Comparison of ENCODE assay signal across 8 mouse cellular contexts in genomic region chr17:72919641-72920040, GRCm38 (mm10). TPM values are rescaled to one million over a fixed set of nuclear protein-coding genes. Genes with fewer than 3 reads are reported as not detected.
DNase-seq lines count a peak whose midpoint lies in the region; ATAC-seq and TF ChIP-seq lines count a peak whose summit lies in the region.

No protein-coding gene starts in this region.

- H3K9ac ChIP-seq in heart, adult 2 months (ENCODE audit: low read depth, low read length): peak overlapping the region; percentile 95
- peak overlapping the region; percentile 70; the same call in 1 of the 2 replicates for H3K9ac ChIP-seq in liver, embryonic 11.5 days (ENCODE audit: low read depth, low read length)
- peak overlapping the region; percentile 76 for H3K9ac ChIP-seq in stomach, postnatal 0 days (ENCODE audit: low read length)

- TF ChIP-seq EP300 in heart, adult 2 months (IDR thresholded peaks at IDR 0.05; ENCODE audit: insufficient read depth, low read depth, low read length): no peak
- no peak for TF ChIP-seq EP300 in stomach, postnatal 0 days (optimal IDR thresholded peaks at IDR 0.05)

- DNase-seq in heart, adult 2 months: peak in 1 of 2 experiments; percentile 15
- no peak for DNase-seq in heart, adult 11 months
- no peak for DNase-seq in testis, postnatal 14 days (ENCODE audit: low spot score)
- DNase-seq in liver, embryonic 11.5 days (ENCODE audit: low spot score): no peak
- no peak for DNase-seq in stomach, postnatal 0 days (ENCODE audit: low spot score)
- DNase-seq in adrenal gland, adult 8-10 months: no peak

- peak overlapping the region; percentile 98 for H3K27ac ChIP-seq in heart, adult 2 months
- H3K27ac ChIP-seq in testis, adult 2 months (ENCODE audit: control insufficient read depth, insufficient read depth, low read depth, low read length): no peak overlapping the region
- H3K27ac ChIP-seq in liver, embryonic 11.5 days (ENCODE audit: low read depth, low read length): no peak overlapping the region
- peak overlapping the region; percentile 83; the same call in 1 of the 2 replicates for H3K27ac ChIP-seq in stomach, postnatal 0 days (replicated peaks)

- H3K4me1 ChIP-seq in heart, adult 2 months (ENCODE audit: control insufficient read depth, insufficient read depth, low read length): peaks cover 9% of the 10 kb centered on the region
- peaks cover 17% of the 10 kb centered on the region for H3K4me1 ChIP-seq in testis, adult 2 months (ENCODE audit: control insufficient read depth, insufficient read depth, low read length)
- no peaks in the 10 kb centered on the region; the same call in 1 of the 2 replicates for H3K4me1 ChIP-seq in liver, embryonic 11.5 days (replicated peaks; ENCODE audit: control insufficient read depth, insufficient read depth, low read length)
- peaks cover 4% of the 10 kb centered on the region; the same call in 1 of the 2 replicates for H3K4me1 ChIP-seq in stomach, postnatal 0 days (replicated peaks; ENCODE audit: control insufficient read depth, insufficient read depth)

- no peak for TF ChIP-seq CTCF in heart, adult 2 months (IDR thresholded peaks at IDR 0.05)
- no peak for TF ChIP-seq CTCF in testis, adult 2 months (IDR thresholded peaks at IDR 0.05; ENCODE audit: control insufficient read depth, insufficient read depth, insufficient replicate concordance, low read depth, low read length)
- no peak for TF ChIP-seq CTCF in stomach, postnatal 0 days (IDR thresholded peaks at IDR 0.05; ENCODE audit: low read depth)

- peaks cover 29% of the 10 kb centered on the region for H3K36me3 ChIP-seq in heart, adult 2 months (ENCODE audit: control insufficient read depth, insufficient read depth, low read length)
- no peaks in the 10 kb centered on the region for H3K36me3 ChIP-seq in testis, adult 2 months (ENCODE audit: control insufficient read depth, insufficient read depth, low read length)
- H3K36me3 ChIP-seq in liver, embryonic 11.5 days (ENCODE audit: control insufficient read depth, insufficient read depth, low read length): no peaks in the 10 kb centered on the region
- peaks cover 8% of the 10 kb centered on the region for H3K36me3 ChIP-seq in stomach, postnatal 0 days (ENCODE audit: control insufficient read depth, insufficient read depth, low read length)

- no peak for ATAC-seq in liver, embryonic 11.5 days (replicated peaks; ENCODE audit: low FRiP score)
- no peak for ATAC-seq in stomach, postnatal 0 days (ENCODE audit: low FRiP score, low TSS enrichment)
- ATAC-seq in megakaryocyte progenitor cell, adult 5-6 weeks (replicated peaks; ENCODE audit: poor library complexity): no peak

- no peak; the same call in 1 of the 2 replicates for TF ChIP-seq POLR2A in heart, adult 2 months (IDR thresholded peaks at IDR 0.05; ENCODE audit: insufficient read depth, low read depth, low read length)
- TF ChIP-seq POLR2A in testis, adult 2 months (IDR thresholded peaks at IDR 0.05; ENCODE audit: control insufficient read depth, low read depth, low read length): no peak

- peaks cover 3% of the 10 kb centered on the region; the same call in 1 of the 2 replicates for H3K79me2 ChIP-seq in heart, adult 2 months (replicated peaks; ENCODE audit: control insufficient read depth, insufficient read depth, low read length)

- H3K9me3 ChIP-seq in liver, embryonic 11.5 days (ENCODE audit: control insufficient read depth, low read length): no peaks in the 10 kb centered on the region
- no peaks in the 10 kb centered on the region for H3K9me3 ChIP-seq in stomach, postnatal 0 days (ENCODE audit: control insufficient read depth, low read length)

- no peaks in the 10 kb centered on the region for H3K27me3 ChIP-seq in heart, adult 2 months (ENCODE audit: control insufficient read depth, insufficient read depth, low read length)
- H3K27me3 ChIP-seq in testis, adult 2 months (ENCODE audit: control insufficient read depth, insufficient read depth, low read length): 0 out of 2 replicates have a peak, but pooled peaks cover 2% of the 10 kb centered on the region
- peaks cover 15% of the 10 kb centered on the region for H3K27me3 ChIP-seq in liver, embryonic 11.5 days (replicated peaks; ENCODE audit: control insufficient read depth, insufficient read depth, low read length)
- no peaks in the 10 kb centered on the region for H3K27me3 ChIP-seq in stomach, postnatal 0 days (ENCODE audit: control insufficient read depth, insufficient read depth, low read length)

- H3K4me3 ChIP-seq in heart, adult 2 months: peak overlapping the region; percentile 88
- H3K4me3 ChIP-seq in testis, adult 2 months (ENCODE audit: control insufficient read depth, low read depth, low read length): peak overlapping the region; percentile 66; the same call in 1 of the 2 replicates
- H3K4me3 ChIP-seq in liver, embryonic 11.5 days (ENCODE audit: low read depth, low read length): peak overlapping the region; percentile 68
- H3K4me3 ChIP-seq in stomach, postnatal 0 days (ENCODE audit: low read depth, low read length): peak overlapping the region; percentile 74

- intact Hi-C loops in heart, adult 2 months (cut with DNase I): loop anchor here (2.0 to 5.0 kb wide), 4 partner anchors 83 to 168 kb away; partner anchors contain the start of gene Ypel5

- WGBS in heart, adult 2 months: 24% methylated on average over 3 of the region's 3 CpGs
- 17% methylated on average over 3 of the region's 3 CpGs for WGBS in liver, embryonic 11.5 days
- 27% methylated on average over 3 of the region's 3 CpGs for WGBS in stomach, postnatal 0 days

- H3K4me2 ChIP-seq in liver, embryonic 11.5 days: peak overlapping the region; percentile 80
- H3K4me2 ChIP-seq in stomach, postnatal 0 days (replicated peaks; ENCODE audit: low read depth): peak overlapping the region; percentile 96

RNA-seq across cellular contexts. Expression of gene Lbh, which starts 1.5 kb away (rescaled TPM):
- total RNA-seq in heart, adult 2 months (2021): 100 to 1,000 TPM; 354 to 451 TPM
- 522 and 708 TPM in 2 replicates for polyA plus RNA-seq in heart, adult 2 months (2012; rRNA removed)
- 2.7 and 3.8 TPM in 2 replicates for polyA plus RNA-seq in testis, adult 2 months (2012; rRNA removed)
- polyA plus RNA-seq in liver, embryonic 11.5 days (2014; fragmentation: Nextera tagmentation; extraction: Ambion mirVana): 2.3 and 2.4 TPM in 2 replicates
- polyA plus RNA-seq in stomach, postnatal 0 days (2015; fragmentation: Nextera tagmentation; extraction: Ambion mirVana): 2.0 and 2.7 TPM in 2 replicates
- 17.9 and 19.2 TPM in 2 replicates for total RNA-seq in megakaryocyte progenitor cell, adult 5-6 weeks (2015)
- 16.6 and 21.4 TPM in 2 replicates for total RNA-seq in megakaryocyte progenitor cell, adult 5-6 weeks (2017)
- 10 to 100 TPM; 28.5 to 45.1 (median 37.6) TPM for total RNA-seq in adrenal gland, adult 8-10 months (2022)

Comparison
In these comparisons a context has a peak if more than half of its experiments do, and no peak if none do; other contexts are left out.
1. H3K27ac ChIP-seq: peak in heart, adult 2 months (single experiment) and stomach, postnatal 0 days (single experiment); none in testis, adult 2 months (single experiment) and liver, embryonic 11.5 days (single experiment).
2. RNA of gene Lbh, which starts 1.5 kb away (polyA plus RNA-seq): 522 to 708 TPM in heart, adult 2 months; 2.7 to 3.8 TPM in testis, adult 2 months, 2.0 to 2.7 TPM in stomach, postnatal 0 days and 2.3 to 2.4 TPM in liver, embryonic 11.5 days; every median in the first group is over 100 times any median in the second.
3. Peak in every context shown above with its lines, with median percentiles within 50 percentile points of each other: H3K4me3 ChIP-seq and H3K9ac ChIP-seq.